Mouse (Mus musculus) lung, postnatal 0 days (tissue): ENCODE results near the gene 4930432M17Rik. TPM values are rescaled to one million over a fixed set of nuclear protein-coding genes. Genes with fewer than 3 reads are reported as not detected.

Experiments
- ATAC-seq: fragments of 200-750 bp; cut with Nextera tagmentation; 2 replicates; pipeline ENCODE4 v1.8.0; 2017; ENCODE audit warnings: moderate library complexity
- DNase-seq: peaks from one replicate; pipeline ENCODE4 v3.0.0-alpha.2; 2016; ENCODE audit warnings: low spot score
- H3K27ac ChIP-seq: fragments of 300-500 bp; sonication (generic); 2 replicates; pipeline ENCODE4 v1.5.1; 2014; ENCODE audit warnings: antibody characterized with exemption, mild to moderate bottlenecking, low read length, mixed read lengths
- H3K27me3 ChIP-seq: fragments of 300-500 bp; sonication (generic); replicated peaks from 2 replicates; pipeline ENCODE4 v1.6.1; 2014; ENCODE audit warnings: low read length, mixed read lengths; ENCODE audit not compliant: insufficient read depth
- H3K36me3 ChIP-seq: fragments of 300-500 bp; sonication (generic); 2 replicates; pipeline ENCODE4 v1.6.1; 2014; ENCODE audit warnings: low read length, mixed read lengths; ENCODE audit not compliant: insufficient read depth
- H3K4me1 ChIP-seq: fragments of 300-500 bp; sonication (generic); 2 replicates; pipeline ENCODE4 v1.6.1; 2014; ENCODE audit warnings: antibody characterized with exemption, low read depth, low read length, mixed read lengths; ENCODE audit not compliant: insufficient read depth
- H3K4me2 ChIP-seq: fragments of 300-500 bp; sonication (generic); replicated peaks from 2 replicates; pipeline ENCODE4 v1.6.1; 2014; ENCODE audit warnings: low read depth, mild to moderate bottlenecking, low read length, moderate library complexity, mixed read lengths
- H3K4me3 ChIP-seq: fragments of 300-500 bp; sonication (generic); 2 replicates; pipeline ENCODE4 v1.5.1; 2014; ENCODE audit warnings: low read depth, low read length
- H3K9ac ChIP-seq: fragments of 300-500 bp; sonication (generic); replicated peaks from 2 replicates; pipeline ENCODE4 v1.6.1; 2014; ENCODE audit warnings: low read depth, mild to moderate bottlenecking
- H3K9me3 ChIP-seq: fragments of 300-500 bp; sonication (generic); 2 replicates; pipeline ENCODE4 v1.6.1; 2016; ENCODE audit warnings: low read length, mixed read lengths
- CTCF ChIP-seq: IDR thresholded peaks from 2 replicates; pipeline ENCODE4 v1.5.1; 2016; ENCODE audit warnings: antibody characterized with exemption, mild to moderate bottlenecking
- EP300 ChIP-seq: IDR thresholded peaks from 2 replicates; pipeline ENCODE4 v1.6.1; 2016; ENCODE audit warnings: antibody characterized with exemption, mild to moderate bottlenecking, control low read depth
- WGBS: fragments of 180-500 bp; shearing (Covaris S2); extraction: QIAGEN DNeasy Blood & Tissue Kit; methylation state at CpG from one replicate; pipeline ENCODE4 v1.1.7; 2014; 5-methylcytosine and 5-hydroxymethylcytosine counted together
- polyA plus RNA-seq: library from polyadenylated mRNA; unstranded; fragments of >200 nt; fragmentation: Nextera tagmentation; extraction: Ambion mirVana; gene quantifications from 2 replicates; pipeline ENCODE4 v1.2.1, GENCODE M21; 2015

4930432M17Rik gene
- polyA plus RNA-seq, 1 experiment from 2014 or later, result not detected

- 83% methylated on average over 7 of the region's 7 CpGs for WGBS
- no peak for ATAC-seq
- no peak for DNase-seq
These were observed 40.5 kb downstream of the 4930432M17Rik start for GRCm38 (mm10) chr3:121710894-121711531.

DNA sequence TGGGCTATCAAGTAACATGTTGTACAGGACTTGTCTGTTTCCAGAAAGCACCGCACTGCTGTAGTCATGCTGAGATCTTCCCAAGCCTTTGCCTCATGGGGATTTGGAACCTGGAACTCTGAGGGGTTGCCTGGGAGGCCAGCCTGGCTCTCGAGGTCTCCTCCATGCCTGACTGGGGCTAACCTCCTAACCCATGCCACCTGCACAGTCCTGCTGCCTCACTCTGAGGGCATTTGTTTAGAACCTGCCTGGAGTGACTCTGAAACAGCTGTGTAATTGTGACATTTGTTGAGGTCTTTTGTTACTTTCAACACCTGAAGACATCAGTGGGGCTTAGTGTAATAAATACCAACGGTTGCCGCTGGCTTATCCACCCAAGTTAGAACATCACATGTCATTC is 41.7 kb downstream of the 4930432M17Rik start:
- Histone ChIP-seq H3K4me3 (no peak overlapping the region), H3K9ac (no peak overlapping the region), H3K27me3 (no peaks in the 10 kb centered on the region), H3K36me3 (no peaks in the 10 kb centered on the region), H3K4me1 (0 out of 2 replicates have a peak, but pooled peaks cover 6% of the 10 kb centered on the region), H3K4me2 (no peak overlapping the region), H3K9me3 (no peaks in the 10 kb centered on the region), H3K27ac (no peak overlapping the region)
- 52% methylated on average over 4 of the region's 4 CpGs for WGBS
- ATAC-seq (no peak), DNase-seq (no peak)
- TF ChIP-seq CTCF (no peak), EP300 (no peak)

More at GRCm38 (mm10) chr3:121710894-121711531, 40.5 kb downstream of the 4930432M17Rik start:
- TF ChIP-seq CTCF, result no peak
- no peak for TF ChIP-seq EP300
- Histone ChIP-seq H3K27me3 (no peaks in the 10 kb centered on the region), H3K36me3 (no peaks in the 10 kb centered on the region), H3K9me3 (no peaks in the 10 kb centered on the region), H3K4me1 (0 out of 2 replicates have a peak, but pooled peaks cover 6% of the 10 kb centered on the region), H3K4me2 (no peak overlapping the region), H3K27ac (no peak overlapping the region), H3K9ac (no peak overlapping the region), H3K4me3 (no peak overlapping the region)

DNA sequence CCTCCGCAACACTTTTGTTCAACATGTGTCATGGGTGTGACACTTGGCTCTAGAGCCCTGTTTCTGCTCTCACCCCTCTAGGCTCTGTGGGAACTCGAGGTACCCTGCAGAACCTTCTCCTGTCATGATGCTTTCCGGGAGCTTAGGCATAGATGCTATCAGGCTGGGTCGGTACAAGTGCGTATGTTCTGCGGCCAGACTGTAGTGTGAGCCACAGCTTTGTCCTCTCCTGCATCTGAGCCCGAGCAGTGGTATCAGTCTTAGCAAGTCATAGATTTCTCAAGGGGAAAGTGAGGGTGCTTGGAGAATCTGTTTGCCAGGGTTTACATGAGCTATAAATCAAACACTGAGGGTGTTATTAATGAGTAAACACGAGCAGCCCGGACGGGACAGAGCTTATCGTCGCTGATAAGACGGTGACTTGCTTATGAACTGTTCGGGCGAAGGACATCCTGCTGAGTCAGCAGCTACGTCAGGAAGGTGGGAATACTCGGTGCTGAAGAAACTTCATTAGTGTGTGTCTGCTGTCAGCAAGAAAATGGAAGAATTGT is 42.7 kb downstream of the 4930432M17Rik start:
- H3K4me2 ChIP-seq, result 0 out of 2 replicates have a peak overlapping the region, but pooled peaks have one; percentile 11
- ATAC-seq (peak; percentile 73), DNase-seq (peak; percentile 55)
- H3K4me3 ChIP-seq, result no peak overlapping the region
- no peak overlapping the region for H3K27ac ChIP-seq
- H3K9me3 ChIP-seq, result no peaks in the 10 kb centered on the region
- WGBS, result 13% methylated on average over 17 of the region's 17 CpGs
- H3K9ac ChIP-seq, result no peak overlapping the region
- 0 out of 2 replicates have a peak, but pooled peaks cover 6% of the 10 kb centered on the region for H3K4me1 ChIP-seq
- no peaks in the 10 kb centered on the region for H3K27me3 ChIP-seq
- TF ChIP-seq CTCF, result no peak
- TF ChIP-seq EP300, result 0 out of 2 replicates have a peak, but pooled peaks have one; percentile 30
- H3K36me3 ChIP-seq, result no peaks in the 10 kb centered on the region

GRCm38 (mm10) chr3:121713816-121714215 is 43.3 kb downstream of the 4930432M17Rik start:
- peak; percentile 58 for ATAC-seq
- Histone ChIP-seq H3K9me3 (no peaks in the 10 kb centered on the region), H3K27ac (no peak overlapping the region), H3K4me1 (0 out of 2 replicates have a peak, but pooled peaks cover 6% of the 10 kb centered on the region), H3K4me3 (no peak overlapping the region), H3K4me2 (no peak overlapping the region), H3K27me3 (no peaks in the 10 kb centered on the region), H3K9ac (no peak overlapping the region), H3K36me3 (no peaks in the 10 kb centered on the region)
- peak; percentile 36 for DNase-seq
- no peak for TF ChIP-seq EP300
- TF ChIP-seq CTCF, result no peak
- WGBS, result 52% methylated on average over 8 of the region's 8 CpGs

GRCm38 (mm10) chr3:121714461-121714860 is 43.9 kb downstream of the 4930432M17Rik start:
- no peak overlapping the region for H3K27ac ChIP-seq
- no peak for ATAC-seq
- H3K4me3 ChIP-seq, result no peak overlapping the region
- WGBS, result 63% methylated on average over 2 of the region's 2 CpGs
- DNase-seq, result no peak
- H3K9me3 ChIP-seq, result no peaks in the 10 kb centered on the region
- H3K4me1 ChIP-seq, result 0 out of 2 replicates have a peak, but pooled peaks cover 6% of the 10 kb centered on the region
- no peak for TF ChIP-seq CTCF
- H3K4me2 ChIP-seq, result no peak overlapping the region
- H3K9ac ChIP-seq, result no peak overlapping the region
- H3K36me3 ChIP-seq, result no peaks in the 10 kb centered on the region
- no peaks in the 10 kb centered on the region for H3K27me3 ChIP-seq

DNA sequence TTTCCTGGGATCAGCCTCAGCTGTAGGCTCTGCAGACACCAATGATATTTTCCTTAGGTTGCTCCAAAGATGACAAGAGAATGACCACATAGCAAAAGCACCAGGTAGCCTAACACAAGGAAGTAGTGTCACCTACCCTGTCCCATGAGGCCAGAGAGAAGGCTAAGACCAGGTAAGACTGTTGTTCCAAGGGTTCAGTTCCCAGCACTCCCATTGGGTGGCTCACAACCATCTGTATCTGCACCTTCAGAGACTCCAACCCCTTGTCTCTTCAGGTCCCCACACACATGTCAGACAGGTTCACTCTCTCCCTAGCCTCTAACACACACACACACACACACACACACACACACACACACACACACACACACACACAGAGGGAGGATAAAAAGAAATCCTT is 44.8 kb downstream of the 4930432M17Rik start:
- H3K4me1 ChIP-seq, result 0 out of 2 replicates have a peak, but pooled peaks cover 6% of the 10 kb centered on the region
- no peak for ATAC-seq
- H3K9ac ChIP-seq, result no peak overlapping the region
- no peak overlapping the region for H3K4me3 ChIP-seq
- H3K4me2 ChIP-seq, result no peak overlapping the region
- DNase-seq, result no peak
- H3K9me3 ChIP-seq, result no peaks in the 10 kb centered on the region
- no peak overlapping the region for H3K27ac ChIP-seq
- TF ChIP-seq CTCF (no peak), EP300 (no peak)
- H3K36me3 ChIP-seq, result no peaks in the 10 kb centered on the region
- H3K27me3 ChIP-seq, result no peaks in the 10 kb centered on the region
